Mouse (Mus musculus): Measurements from ENCODE around the gene Yipf1.
"Not testable (repeated sequence)": the region's sequence is repeated elsewhere in the genome, so short reads cannot be mapped to it uniquely, and the experiment has no call there.

The Yipf1 gene

GRCm38 (mm10) chr4:107323113-107323512, 8.9 kb downstream of the Yipf1 start:
- DNase-seq (ENCODE audit: low read depth, low spot score): no peak

DNA sequence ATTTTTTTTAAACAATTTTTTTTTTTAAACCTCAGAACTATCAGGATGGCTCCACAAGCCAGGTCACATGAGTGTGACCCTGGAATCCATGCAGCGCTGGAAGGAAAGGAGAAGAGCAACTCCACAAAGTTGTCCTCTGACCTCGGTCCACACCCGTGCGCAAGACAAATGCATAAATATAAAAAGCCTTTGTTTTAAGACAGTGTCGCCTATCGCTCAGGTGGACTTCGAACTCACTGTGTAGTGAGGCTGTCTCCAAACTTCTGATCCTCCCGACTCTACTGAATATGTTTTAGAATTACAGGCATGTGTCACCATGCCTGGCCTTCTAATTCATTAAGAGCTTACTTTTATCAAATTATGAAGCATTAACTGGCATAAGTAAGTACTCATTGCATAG, 14.4 kb downstream of the Yipf1 start:
- no peak for DNase-seq (ENCODE audit: low read depth, low spot score)

DNA sequence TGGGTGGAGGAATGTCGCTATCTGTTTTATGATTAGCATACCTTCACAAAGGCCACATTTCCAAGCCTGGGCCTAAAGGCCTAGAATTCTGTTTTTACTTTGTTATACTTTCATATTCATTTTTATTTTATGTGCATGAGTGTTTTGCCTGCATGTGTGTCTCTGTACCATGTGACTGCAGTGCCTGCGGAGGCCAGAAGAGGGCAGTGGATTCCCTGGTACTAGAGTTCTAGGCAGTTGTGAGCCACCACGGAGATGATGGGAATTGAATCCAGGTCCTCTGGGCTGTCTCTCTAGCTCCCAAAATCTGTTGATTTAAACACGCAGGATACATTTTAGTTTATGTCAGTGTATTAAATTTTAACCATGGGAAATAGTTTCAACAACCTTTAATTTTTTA, 19.4 kb downstream of the Yipf1 start:
- DNase-seq (ENCODE audit: low read depth, low spot score): no peak

GRCm38 (mm10) chr4:107336356-107336755, 22.2 kb downstream of the Yipf1 start:
- no peak for DNase-seq (ENCODE audit: low read depth, low spot score)

GRCm38 (mm10) chr4:107337455-107337854, 23.3 kb downstream of the Yipf1 start:
- no peak for DNase-seq (ENCODE audit: low read depth, low spot score)

DNA sequence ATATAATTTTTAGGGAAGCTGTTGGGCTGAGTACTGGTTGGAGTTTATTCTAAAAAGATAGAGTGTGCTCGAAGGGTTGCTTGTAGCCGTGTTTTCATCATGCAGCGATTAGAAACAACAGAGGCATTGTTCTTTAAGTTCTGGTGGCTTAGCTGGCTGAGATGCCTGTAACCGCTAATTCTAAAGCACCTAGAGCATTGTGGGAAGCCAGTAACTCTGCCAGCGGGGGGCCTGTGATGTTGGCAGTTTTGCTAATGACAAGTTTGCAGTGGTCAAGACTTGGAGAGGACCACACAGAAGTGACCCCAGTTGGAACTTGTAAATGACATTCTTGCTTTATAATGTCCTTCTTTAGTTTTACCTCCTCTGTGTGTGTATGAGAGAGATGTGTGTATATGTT, 27.2 kb downstream of the Yipf1 start:
- peak; percentile 63 for DNase-seq (ENCODE audit: low read depth, low spot score)

DNA sequence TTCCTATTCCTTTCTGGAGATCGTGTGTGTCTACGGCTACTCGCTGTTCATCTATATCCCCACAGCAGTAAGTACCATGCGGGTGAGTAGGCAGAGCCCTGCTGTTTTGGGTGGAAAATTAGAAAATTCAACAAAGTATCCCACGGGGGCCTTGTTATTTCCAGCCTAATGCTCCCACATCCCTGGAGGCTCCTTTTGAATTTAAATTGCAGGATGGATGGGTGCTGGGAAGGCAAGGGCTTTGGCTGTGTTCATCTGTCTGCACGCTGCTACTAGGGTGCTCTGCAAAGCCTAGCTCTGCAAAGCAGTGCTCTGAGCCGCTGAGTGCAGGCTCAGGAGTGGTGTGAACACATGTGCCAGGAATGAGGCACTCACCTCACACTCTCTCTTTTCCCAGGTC, 30.4 kb downstream of the Yipf1 start:
- no peak for DNase-seq (ENCODE audit: low read depth, low spot score)

DNA sequence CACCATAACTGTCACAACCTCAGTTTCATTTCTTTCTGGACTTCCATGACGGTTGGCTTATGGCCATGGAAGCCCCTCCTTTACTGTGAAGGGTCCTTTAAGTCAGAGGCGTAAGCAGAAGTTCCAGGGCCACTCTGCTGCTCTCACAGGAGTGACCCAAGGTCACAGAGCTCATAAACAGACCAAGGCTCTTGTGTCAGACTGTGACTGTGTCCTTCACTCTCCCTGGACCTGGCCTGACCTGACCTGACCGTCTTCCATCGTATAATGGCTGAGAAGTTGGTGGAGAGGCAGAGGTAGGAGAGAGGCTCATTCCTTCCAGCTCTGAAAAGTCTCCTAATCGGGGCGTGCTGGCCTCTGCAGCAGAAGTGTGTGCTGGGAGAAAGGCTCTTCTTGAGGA, 33.1 kb downstream of the Yipf1 start:
- DNase-seq (ENCODE audit: low read depth, low spot score): no peak

DNA sequence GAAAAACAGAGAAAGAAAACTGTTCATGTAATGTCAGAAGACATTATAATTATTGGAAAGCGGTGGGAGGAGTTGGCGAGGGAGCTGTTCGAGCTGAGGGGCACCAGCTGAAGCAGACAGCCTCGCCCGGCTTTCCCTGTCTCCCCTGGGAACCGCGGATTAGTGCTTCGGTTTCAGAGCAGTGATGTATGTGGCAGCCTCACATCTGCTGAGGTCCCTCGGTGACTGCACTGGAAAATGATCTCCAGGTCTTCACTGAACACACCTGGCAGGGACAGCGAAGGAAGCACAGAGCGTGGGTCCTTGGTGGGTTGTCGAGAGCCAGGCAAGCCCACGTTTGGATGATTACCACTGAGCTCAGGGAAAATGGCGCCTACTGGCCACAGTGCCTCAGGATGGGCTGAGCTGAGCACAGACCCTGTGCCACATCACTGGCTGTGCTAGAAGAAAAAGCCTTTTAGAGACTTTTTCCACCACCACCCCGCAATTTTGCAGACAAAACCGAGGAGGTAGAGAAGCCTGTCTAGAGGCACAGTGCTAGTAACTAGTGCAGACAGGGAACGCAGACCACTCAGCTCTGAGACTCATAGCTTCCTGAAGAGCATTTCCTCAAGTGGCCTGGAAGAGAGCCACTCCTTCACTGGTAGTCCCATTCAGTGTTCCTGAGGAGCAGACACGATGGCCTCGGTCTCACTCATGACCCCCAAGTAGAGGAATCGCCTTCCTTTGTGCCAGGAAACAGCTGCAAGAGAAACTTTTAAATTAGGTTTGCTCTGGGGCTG, 34.6 kb downstream of the Yipf1 start:
- DNase-seq (ENCODE audit: low read depth, low spot score): no peak

DNA sequence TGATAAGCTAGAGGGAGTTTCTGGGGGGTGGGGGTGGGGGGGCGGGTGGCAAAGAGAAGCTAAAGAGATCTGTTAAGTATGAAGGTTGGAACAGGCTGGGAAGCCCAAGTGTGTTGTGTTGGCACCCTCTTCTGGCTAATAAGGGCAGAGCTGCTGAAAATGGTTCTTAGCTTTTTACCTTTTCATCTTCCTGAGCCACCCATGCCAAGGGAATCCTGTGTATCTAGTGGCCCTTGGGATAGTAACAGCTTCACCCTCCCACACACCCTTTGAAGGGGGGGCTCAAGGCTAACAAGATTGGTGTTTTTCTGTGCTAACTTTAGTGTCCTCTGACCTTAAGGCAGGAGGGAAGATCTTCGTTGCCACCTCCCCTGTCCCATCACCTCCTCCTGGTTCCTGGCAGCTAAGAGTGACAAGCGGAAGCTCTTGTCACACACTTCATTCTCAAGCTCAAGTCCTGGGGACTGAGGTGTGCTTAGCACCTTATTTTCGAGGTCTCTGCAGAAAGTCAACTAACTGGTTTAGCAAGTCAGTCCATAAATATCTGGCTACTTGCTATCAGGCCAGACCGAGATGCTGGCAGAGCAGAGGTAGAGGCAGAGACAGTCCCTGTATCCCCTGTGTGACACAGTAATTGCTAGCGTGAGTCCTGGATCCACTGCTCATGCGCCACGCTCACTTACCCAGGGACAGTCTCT, 35.3 kb downstream of the Yipf1 start:
- DNase-seq (ENCODE audit: low read depth, low spot score): peak; percentile 31

DNA sequence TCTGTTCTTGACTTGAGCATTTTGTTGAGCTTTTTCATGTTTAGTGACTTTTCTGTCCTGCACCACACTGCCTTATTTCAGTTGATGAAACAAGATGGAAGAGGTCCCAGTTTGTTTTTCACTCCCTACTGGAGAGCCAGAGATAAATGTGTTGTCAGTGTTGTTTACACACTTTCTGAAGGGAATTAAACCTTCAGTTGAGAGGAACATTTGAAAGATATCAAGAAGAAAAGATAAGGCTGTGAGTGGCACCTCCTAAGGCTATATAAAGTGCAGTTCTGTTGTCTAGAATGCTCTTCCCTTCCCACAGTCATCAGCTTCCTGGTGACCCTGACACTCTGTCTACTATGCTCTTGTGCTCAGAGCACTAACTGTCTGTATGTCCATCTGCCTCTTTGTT, 37.2 kb downstream of the Yipf1 start:
- DNase-seq (ENCODE audit: low read depth, low spot score): no peak

DNA sequence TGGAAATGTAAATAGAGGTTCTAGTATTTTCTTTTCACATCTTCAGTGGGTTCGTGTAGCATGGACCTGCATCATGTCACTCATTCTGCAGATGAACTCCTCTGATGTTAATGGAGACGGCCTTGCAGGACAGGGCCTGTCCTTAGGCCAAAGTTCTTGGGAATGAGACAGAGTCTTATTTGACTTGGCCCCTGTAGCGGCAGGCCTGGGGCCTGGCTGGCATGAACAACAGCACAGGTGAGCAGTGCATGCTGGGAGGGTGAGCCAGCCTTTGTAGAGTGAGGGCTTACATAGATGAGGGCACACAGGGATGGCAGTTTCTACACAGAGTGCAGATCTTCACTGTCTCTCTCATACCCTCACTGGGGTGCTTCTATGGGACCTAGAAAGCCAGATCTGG, 39.4 kb downstream of the Yipf1 start:
- DNase-seq (ENCODE audit: low read depth, low spot score): no peak

DNA sequence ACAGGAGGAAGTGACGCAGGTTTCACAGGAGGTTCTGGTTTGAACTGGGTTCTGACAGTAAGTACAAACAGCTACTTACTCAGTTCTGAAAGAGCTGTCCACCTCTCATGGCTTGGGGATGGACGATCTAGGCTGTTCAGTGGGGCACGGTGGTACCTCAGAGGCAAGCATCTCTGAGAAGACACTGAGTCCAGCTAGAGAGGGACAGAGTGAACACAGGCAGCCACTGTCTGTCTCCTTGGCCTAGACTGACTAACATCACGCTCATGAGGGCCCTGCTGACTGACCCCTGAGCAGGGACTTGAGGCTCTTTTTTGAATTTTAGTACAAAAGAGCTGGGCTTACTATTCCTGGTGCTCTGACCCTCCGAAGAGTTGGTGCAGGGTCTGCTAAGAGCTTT, 40.0 kb downstream of the Yipf1 start:
- no peak for DNase-seq (ENCODE audit: low read depth, low spot score)

DNA sequence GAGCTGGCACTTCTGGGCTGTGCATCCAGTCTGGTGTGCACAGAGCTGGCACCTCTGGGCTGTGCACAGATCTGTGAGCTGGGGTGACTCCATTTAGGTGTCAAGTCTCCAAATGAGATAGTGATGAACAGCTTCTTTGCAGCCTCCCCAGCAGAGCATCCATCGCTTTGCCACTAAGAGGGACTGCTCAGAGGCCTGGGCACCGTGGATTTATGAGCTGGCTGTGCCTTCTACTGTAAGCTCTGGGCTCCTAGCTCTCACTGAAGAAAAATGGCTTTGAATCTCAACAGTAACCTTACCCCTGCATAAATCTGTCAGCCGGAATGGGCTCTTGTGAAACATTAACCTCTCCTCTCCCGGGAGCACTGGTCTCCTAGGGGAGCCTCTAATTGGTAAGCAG, 40.4 kb downstream of the Yipf1 start:
- peak; percentile 68 for DNase-seq (ENCODE audit: low read depth, low spot score)

DNA sequence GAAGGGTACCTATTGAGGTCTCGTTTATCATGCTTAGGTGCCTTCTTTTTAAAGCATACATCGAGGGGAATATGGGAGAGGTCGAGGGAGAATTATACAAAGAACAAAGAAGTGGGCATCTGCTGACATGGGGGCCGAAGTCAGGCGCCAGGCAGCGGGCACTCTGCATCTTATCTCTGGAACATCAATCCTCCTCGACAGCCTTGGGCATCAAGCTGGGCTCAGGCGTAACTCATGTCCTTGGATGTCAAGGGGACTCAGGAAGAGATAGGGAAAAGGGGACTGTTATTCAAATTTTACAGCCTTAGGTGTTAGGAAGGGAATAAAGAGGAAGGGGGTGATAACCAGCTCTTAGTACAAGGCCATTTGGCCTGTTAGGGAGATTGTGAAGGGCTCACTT, 43.0 kb downstream of the Yipf1 start:
- not testable (repeated sequence) for DNase-seq (ENCODE audit: low read depth, low spot score)

GRCm38 (mm10) chr4:107358460-107358859, 44.3 kb downstream of the Yipf1 start:
- DNase-seq (ENCODE audit: low read depth, low spot score): no peak

GRCm38 (mm10) chr4:107360457-107361145, 46.4 kb downstream of the Yipf1 start:
- no peak for DNase-seq (ENCODE audit: low read depth, low spot score)

GRCm38 (mm10) chr4:107362755-107363154, 48.6 kb downstream of the Yipf1 start:
- DNase-seq (ENCODE audit: low read depth, low spot score): no peak

- DNase-seq (ENCODE audit: low read depth, low spot score): no peak
Observed at GRCm38 (mm10) chr4:107363573-107363972, 49.4 kb downstream of the Yipf1 start.

DNA sequence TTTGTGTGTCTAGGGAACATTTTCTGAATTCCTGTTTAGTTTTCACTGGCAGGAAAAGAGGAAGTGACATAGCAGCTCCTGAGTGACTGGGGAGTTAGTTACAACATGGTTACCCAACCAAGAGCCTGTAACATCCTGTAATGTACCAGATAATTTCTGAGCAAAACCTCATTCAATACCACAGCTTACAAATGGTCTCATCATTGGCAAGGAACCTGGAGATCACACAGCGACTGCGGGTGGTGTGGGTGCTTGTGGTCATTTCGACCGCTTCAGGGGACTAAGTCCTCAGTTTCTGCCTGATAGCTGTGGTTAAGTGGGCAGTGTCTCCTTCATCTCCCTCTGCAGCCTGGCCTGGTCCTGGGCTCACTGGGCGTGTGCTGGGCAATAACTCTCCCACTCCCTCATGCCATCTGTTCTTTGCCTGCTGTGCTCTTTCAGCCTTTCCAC, 50.1 kb downstream of the Yipf1 start:
- DNase-seq (ENCODE audit: low read depth, low spot score): no peak

- DNase-seq (ENCODE audit: low read depth, low spot score): not testable (repeated sequence)
Observed at GRCm38 (mm10) chr4:107366408-107366807, 52.2 kb downstream of the Yipf1 start.

GRCm38 (mm10) chr4:107367567-107368314, 53.6 kb downstream of the Yipf1 start, which contains the start of gene Ndc1:
Gene Ndc1 (plus strand): TSS chr4:107367784.
- DNase-seq (ENCODE audit: low read depth, low spot score): peak; percentile 88
